Mouse (Mus musculus): ENCODE data around the gene Slc7a10. TPM values are rescaled to one million over a fixed set of nuclear protein-coding genes. Genes with fewer than 3 reads are reported as not detected.

Gene Slc7a10
- total and polyA plus RNA-seq, 3 experiments: not detected

DNA sequence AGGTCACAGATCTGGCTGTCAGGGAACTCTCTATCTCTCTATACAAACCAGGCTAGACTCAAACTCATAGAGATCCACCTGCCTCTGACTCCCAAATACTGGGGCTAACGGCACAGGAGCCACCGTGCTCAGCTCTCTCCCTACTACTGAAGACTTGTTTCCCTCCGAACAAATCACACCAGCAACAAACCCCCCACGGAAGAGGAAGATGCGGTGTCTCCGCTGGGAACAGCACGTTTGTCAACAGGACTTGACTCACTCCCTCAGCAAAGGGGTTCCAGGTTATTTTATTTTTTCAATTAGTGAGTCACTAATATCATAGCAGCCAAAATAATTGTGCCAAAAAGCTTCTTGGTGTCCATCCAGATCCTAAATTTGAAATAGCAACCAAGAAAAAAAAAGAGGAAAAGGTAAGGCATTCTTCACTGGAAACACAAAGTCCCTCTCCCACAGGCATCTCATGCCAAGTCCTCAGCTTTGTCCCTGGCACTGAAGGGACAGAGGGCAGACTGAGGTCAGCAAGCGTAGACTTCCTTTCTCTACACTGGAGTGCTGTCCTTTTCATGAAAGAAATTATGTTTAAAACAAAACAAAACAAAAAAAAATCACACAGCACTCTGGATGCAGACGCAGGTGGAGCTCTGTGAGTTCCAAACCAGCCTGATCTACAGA lies 34.6 kb downstream of the Slc7a10 start:
- Histone ChIP-seq H3K4me1 (ENCODE audit: control insufficient read depth in 1 of 2, insufficient read depth in 2 of 2) (no peaks in the 10 kb centered on the region), H3K9ac (ENCODE audit: insufficient read depth, low read depth) (no peak overlapping the region), H3K79me2 (replicated peaks; ENCODE audit: control insufficient read depth, extremely low read depth, insufficient read depth, poor library complexity, severe bottlenecking) (no peaks in the 10 kb centered on the region), H3K27ac (ENCODE audit: insufficient read depth, low read depth) (no peak overlapping the region), H3K4me2 (ENCODE audit: insufficient read depth, low read depth, poor library complexity, severe bottlenecking) (no peak overlapping the region), H3K9me3 (replicated peaks; ENCODE audit: low read length) (no peaks in the 10 kb centered on the region), H3K4me3 (replicated peaks in 1 of 3; ENCODE audit: low read depth in 2 of 3, low read length in 2 of 3, poor library complexity in 1 of 3) (no peak overlapping the region), H3K27me3 (replicated peaks) (peaks cover 4% of the 10 kb centered on the region), H3K36me3 (replicated peaks in 1 of 2; ENCODE audit: control insufficient read depth in 1 of 2, insufficient read depth in 1 of 2, low read length in 1 of 2) (no peaks in the 10 kb centered on the region)
- in situ Hi-C loops (cut with MboI; ENCODE audit: low pct_ligation_motif_present, low pct_unique_long_range_greater_than_20kb, low sequenced_read_pairs) (no loop called here), dilution Hi-C loops (cut with MboI; ENCODE audit: extremely low pct_ligation_motif_present, extremely low pct_unique_long_range_greater_than_20kb, low sequenced_read_pairs) (no loop called here)
- TF ChIP-seq ZKSCAN1 (IDR thresholded peaks at IDR 0.05; ENCODE audit: borderline replicate concordance, low read depth, low read length): no peak
- no peak for TF ChIP-seq USF1 (IDR thresholded peaks at IDR 0.05; ENCODE audit: low read depth, low read length)
- TF ChIP-seq RCOR1 (conservative IDR thresholded peaks at IDR 0.05; ENCODE audit: low read depth, low read length): no peak
- TF ChIP-seq BHLHE40 (IDR thresholded peaks at IDR 0.05; ENCODE audit: low read depth, low read length): no peak
- no peak for TF ChIP-seq CHD1 (IDR thresholded peaks at IDR 0.05; ENCODE audit: low read depth, low read length)
- no peak for TF ChIP-seq E2F4 (IDR thresholded peaks at IDR 0.05; ENCODE audit: insufficient replicate concordance, low read depth, low read length)
- TF ChIP-seq MAX (IDR thresholded peaks at IDR 0.05; ENCODE audit: low read length): no peak
- no peak for TF ChIP-seq CTCF (conservative IDR thresholded peaks at IDR 0.05 in 1 of 2, IDR thresholded peaks at IDR 0.05 in 1 of 2; ENCODE audit: low read depth in 2 of 2, low read length in 2 of 2)
- TF ChIP-seq MYC (IDR thresholded peaks at IDR 0.05; ENCODE audit: low read depth, low read length): no peak
- no peak for TF ChIP-seq PAX5 (IDR thresholded peaks at IDR 0.05; ENCODE audit: low read length)
- no peak for TF ChIP-seq HCFC1 (IDR thresholded peaks at IDR 0.05; ENCODE audit: low read depth, low read length)
- TF ChIP-seq CHD2 (IDR thresholded peaks at IDR 0.05; ENCODE audit: low read length): no peak
- no peak for TF ChIP-seq TCF12 (IDR thresholded peaks at IDR 0.05; ENCODE audit: low read depth, low read length)
- no peak for TF ChIP-seq ZMIZ1 (IDR thresholded peaks at IDR 0.05; ENCODE audit: low read depth, low read length)
- no peak for DNase-seq (ENCODE audit: extremely low read depth)

DNA sequence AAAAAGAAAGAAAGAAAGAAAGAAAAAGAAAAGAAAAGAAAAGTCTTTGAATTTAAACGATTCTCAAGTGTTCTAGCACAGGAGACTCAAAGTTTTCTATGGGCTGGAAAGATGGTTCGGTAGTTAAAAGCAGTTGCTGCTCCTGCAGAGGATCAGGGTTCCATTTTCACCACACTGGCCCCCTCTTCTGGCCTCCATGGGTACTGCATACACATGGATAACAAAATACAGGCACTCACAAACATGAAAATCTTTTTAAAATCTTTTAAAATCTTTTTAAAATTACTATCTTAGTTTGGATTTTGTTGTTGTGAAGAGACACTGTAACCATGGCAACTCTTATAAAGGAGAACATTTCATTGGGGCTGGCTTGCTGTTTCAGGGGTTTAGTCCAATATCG lies 44.1 kb downstream of the Slc7a10 start:
- TF ChIP-seq ZC3H11A (IDR thresholded peaks at IDR 0.05; ENCODE audit: low read depth, low read length): no peak
- TF ChIP-seq RCOR1 (conservative IDR thresholded peaks at IDR 0.05; ENCODE audit: low read depth, low read length): no peak
- peak; percentile 23 for TF ChIP-seq RAD21 (IDR thresholded peaks at IDR 0.05; ENCODE audit: low read depth, low read length)
- TF ChIP-seq JUN (IDR thresholded peaks at IDR 0.05; ENCODE audit: insufficient read depth, low read depth, low read length): no peak
- TF ChIP-seq SIN3A (IDR thresholded peaks at IDR 0.05; ENCODE audit: low read length): no peak
- TF ChIP-seq EP300 (IDR thresholded peaks at IDR 0.05; ENCODE audit: low read length): no peak
- TF ChIP-seq CTCF (conservative IDR thresholded peaks at IDR 0.05 in 1 of 2, IDR thresholded peaks at IDR 0.05 in 1 of 2; ENCODE audit: low read depth in 2 of 2, low read length in 2 of 2): peak; percentile 28 to 48; a peak in 3 of 4 replicates
- Histone ChIP-seq H3K4me2 (ENCODE audit: insufficient read depth, low read depth, poor library complexity, severe bottlenecking) (no peak overlapping the region), H3K4me3 (replicated peaks in 1 of 3; ENCODE audit: low read depth in 2 of 3, low read length in 2 of 3, poor library complexity in 1 of 3) (no peak overlapping the region), H3K9me3 (replicated peaks; ENCODE audit: low read length) (peaks cover 18% of the 10 kb centered on the region), H3K9ac (ENCODE audit: insufficient read depth, low read depth) (no peak overlapping the region), H3K36me3 (replicated peaks in 1 of 2; ENCODE audit: control insufficient read depth in 1 of 2, insufficient read depth in 1 of 2, low read length in 1 of 2) (no peaks in the 10 kb centered on the region), H3K27ac (ENCODE audit: insufficient read depth, low read depth) (no peak overlapping the region), H3K4me1 (ENCODE audit: control insufficient read depth in 1 of 2, insufficient read depth in 2 of 2) (peaks cover under 1 to 9% of the 10 kb centered on the region in 2 experiments), H3K27me3 (replicated peaks) (no peaks in the 10 kb centered on the region), H3K79me2 (replicated peaks; ENCODE audit: control insufficient read depth, extremely low read depth, insufficient read depth, poor library complexity, severe bottlenecking) (no peaks in the 10 kb centered on the region)
- dilution Hi-C loops (cut with MboI; ENCODE audit: extremely low pct_ligation_motif_present, extremely low pct_unique_long_range_greater_than_20kb, low sequenced_read_pairs) (no loop called here), in situ Hi-C loops (cut with MboI; ENCODE audit: low pct_ligation_motif_present, low pct_unique_long_range_greater_than_20kb, low sequenced_read_pairs) (no loop called here)
- peak; percentile 31 for DNase-seq (ENCODE audit: extremely low read depth)

Data from CH12.LX (cell line).